Comparison of ENCODE assay signal across 17 mouse cellular contexts in genomic region chr6:140478943-140479342, GRCm38 (mm10). TPM values are rescaled to one million over a fixed set of nuclear protein-coding genes. Genes with fewer than 3 reads are reported as not detected.
DNase-seq lines count a peak whose midpoint lies in the region; ATAC-seq lines count a peak whose summit lies in the region.
"Had no signal": no experiment of that assay in that cellular context is flagged by ENCODE, and none has a peak within 500 bp of the region (broad histone marks: within the 10 kb centered on the region; RNA-seq: fewer than 3 reads in every experiment).

No protein-coding gene starts in this region.

- no peak for DNase-seq in forebrain, embryonic 11.5 days (ENCODE audit: low spot score)
- peak; percentile 63 to 94 for DNase-seq in left cerebral cortex, postnatal 25 days (ENCODE audit: low spot score in 2 of 2)
- DNase-seq in telencephalon, adult 2 months (ENCODE audit: low read depth, low spot score) = peak; percentile 93
- no peak for DNase-seq in heart, adult 18-20 months
- DNase-seq: cerebellum, adult 18-20 months; heart, postnatal 14 days; kidney, postnatal 14 days; lung, postnatal 10 days had no signal

- H3K4me2 ChIP-seq in forebrain, embryonic 12.5 days = no peak overlapping the region
- no peak overlapping the region for H3K4me2 ChIP-seq in forebrain, embryonic 11.5 days (ENCODE audit: low read depth, low read length, severe bottlenecking)
- no peak overlapping the region for H3K4me2 ChIP-seq in neural tube, embryonic 13.5 days
- no peak overlapping the region for H3K4me2 ChIP-seq in neural tube, embryonic 15.5 days
- no peak overlapping the region for H3K4me2 ChIP-seq in midbrain, embryonic 16.5 days (ENCODE audit: low read length)
- H3K4me2 ChIP-seq: intestine, embryonic 15.5 days had no signal

- 67% methylated on average over 5 of the region's 5 CpGs for WGBS in forebrain, embryonic 12.5 days
- 89% methylated on average over 5 of the region's 5 CpGs for WGBS in forebrain, embryonic 11.5 days
- WGBS in neural tube, embryonic 13.5 days = 65% methylated on average over 5 of the region's 5 CpGs
- WGBS in neural tube, embryonic 15.5 days = 51% methylated on average over 5 of the region's 5 CpGs
- 76% methylated on average over 5 of the region's 5 CpGs for WGBS in midbrain, embryonic 16.5 days

- H3K36me3 ChIP-seq in forebrain, embryonic 12.5 days (replicated peaks) = no peaks in the 10 kb centered on the region
- no peaks in the 10 kb centered on the region for H3K36me3 ChIP-seq in forebrain, embryonic 11.5 days (ENCODE audit: control insufficient read depth, insufficient read depth, low read length)
- no peaks in the 10 kb centered on the region for H3K36me3 ChIP-seq in neural tube, embryonic 13.5 days
- H3K36me3 ChIP-seq in neural tube, embryonic 15.5 days = no peaks in the 10 kb centered on the region
- H3K36me3 ChIP-seq in midbrain, embryonic 16.5 days (ENCODE audit: control insufficient read depth, insufficient read depth, low read length) = no peaks in the 10 kb centered on the region
- H3K36me3 ChIP-seq: intestine, embryonic 15.5 days had no signal

- H3K27me3 ChIP-seq in forebrain, embryonic 12.5 days = no peaks in the 10 kb centered on the region
- H3K27me3 ChIP-seq in forebrain, embryonic 11.5 days (ENCODE audit: control insufficient read depth, insufficient read depth, low read length) = no peaks in the 10 kb centered on the region
- no peaks in the 10 kb centered on the region for H3K27me3 ChIP-seq in neural tube, embryonic 13.5 days
- H3K27me3 ChIP-seq in neural tube, embryonic 15.5 days (replicated peaks) = no peaks in the 10 kb centered on the region
- no peaks in the 10 kb centered on the region for H3K27me3 ChIP-seq in midbrain, embryonic 16.5 days (ENCODE audit: control insufficient read depth, insufficient read depth, low read depth, low read length)
- H3K27me3 ChIP-seq: CH12.LX; intestine, embryonic 15.5 days had no signal

- no peak overlapping the region for H3K9ac ChIP-seq in forebrain, embryonic 12.5 days
- H3K9ac ChIP-seq in forebrain, embryonic 11.5 days (ENCODE audit: low read length) = no peak overlapping the region
- no peak overlapping the region for H3K9ac ChIP-seq in neural tube, embryonic 13.5 days
- no peak overlapping the region for H3K9ac ChIP-seq in neural tube, embryonic 15.5 days (replicated peaks)
- no peak overlapping the region for H3K9ac ChIP-seq in midbrain, embryonic 16.5 days (ENCODE audit: low read depth, low read length)
- H3K9ac ChIP-seq: intestine, embryonic 15.5 days; liver, embryonic 14.5 days had no signal

- no peak overlapping the region for H3K4me3 ChIP-seq in forebrain, embryonic 12.5 days (replicated peaks)
- H3K4me3 ChIP-seq in forebrain, embryonic 11.5 days (ENCODE audit: low read depth, low read length) = no peak overlapping the region
- H3K4me3 ChIP-seq in neural tube, embryonic 13.5 days = no peak overlapping the region
- no peak overlapping the region for H3K4me3 ChIP-seq in neural tube, embryonic 15.5 days (replicated peaks)
- no peak overlapping the region for H3K4me3 ChIP-seq in midbrain, embryonic 16.5 days (ENCODE audit: low read depth, low read length)
- H3K4me3 ChIP-seq: intestine, embryonic 15.5 days; myocyte had no signal

- no peaks in the 10 kb centered on the region for H3K9me3 ChIP-seq in forebrain, embryonic 12.5 days
- H3K9me3 ChIP-seq in forebrain, embryonic 11.5 days (ENCODE audit: control insufficient read depth, low read length) = no peaks in the 10 kb centered on the region
- H3K9me3 ChIP-seq in neural tube, embryonic 13.5 days = no peaks in the 10 kb centered on the region
- no peaks in the 10 kb centered on the region for H3K9me3 ChIP-seq in neural tube, embryonic 15.5 days (replicated peaks)
- H3K9me3 ChIP-seq in midbrain, embryonic 16.5 days (replicated peaks; ENCODE audit: control insufficient read depth, low read length, poor library complexity, severe bottlenecking) = no peaks in the 10 kb centered on the region
- H3K9me3 ChIP-seq: intestine, embryonic 15.5 days had no signal

- ATAC-seq in forebrain, embryonic 12.5 days (ENCODE audit: low FRiP score) = peak; percentile 35; the same call in 1 of the 2 replicates
- ATAC-seq in forebrain, embryonic 11.5 days (replicated peaks; ENCODE audit: low FRiP score) = no peak
- 0 out of 2 replicates have a peak, but pooled peaks have one; percentile 16 for ATAC-seq in neural tube, embryonic 13.5 days (ENCODE audit: low read depth)
- ATAC-seq in neural tube, embryonic 15.5 days (ENCODE audit: low FRiP score) = no peak
- no peak for ATAC-seq in midbrain, embryonic 16.5 days
- ATAC-seq: activated CD4-positive, CD25-positive, alpha-beta regulatory T cell, adult 4 months had no signal

- intact Hi-C loops in left cerebral cortex, postnatal 25 days (cut with DNase I) = no loop called here

- H3K27ac ChIP-seq in forebrain, embryonic 12.5 days = no peak overlapping the region
- H3K27ac ChIP-seq in forebrain, embryonic 11.5 days (ENCODE audit: low read depth, low read length) = no peak overlapping the region
- no peak overlapping the region for H3K27ac ChIP-seq in neural tube, embryonic 13.5 days (replicated peaks)
- no peak overlapping the region for H3K27ac ChIP-seq in neural tube, embryonic 15.5 days (replicated peaks)
- H3K27ac ChIP-seq in midbrain, embryonic 16.5 days (ENCODE audit: low read length) = no peak overlapping the region
- H3K27ac ChIP-seq: intestine, embryonic 15.5 days; liver, embryonic 14.5 days had no signal

- H3K4me1 ChIP-seq in forebrain, embryonic 12.5 days = peaks cover 25% of the 10 kb centered on the region
- no peaks in the 10 kb centered on the region for H3K4me1 ChIP-seq in forebrain, embryonic 11.5 days (replicated peaks; ENCODE audit: control insufficient read depth, insufficient read depth, low read length)
- H3K4me1 ChIP-seq in neural tube, embryonic 13.5 days (replicated peaks) = peaks cover 45% of the 10 kb centered on the region
- peaks cover 41% of the 10 kb centered on the region for H3K4me1 ChIP-seq in neural tube, embryonic 15.5 days
- H3K4me1 ChIP-seq in midbrain, embryonic 16.5 days (ENCODE audit: control insufficient read depth, insufficient read depth, low read length) = peaks cover 28% of the 10 kb centered on the region

RNA-seq across cellular contexts. Expression of gene Plekha5, which starts 55.1 kb away (rescaled TPM):
- 46.9 and 51.4 TPM in 2 replicates for polyA plus RNA-seq in forebrain, embryonic 12.5 days (2016; fragmentation: Nextera tagmentation; extraction: Ambion mirVana)
- polyA plus RNA-seq in forebrain, embryonic 11.5 days (2014; fragmentation: Nextera tagmentation; extraction: Ambion mirVana) = 57.6 and 63.1 TPM in 2 replicates
- 44.0 and 49.5 TPM in 2 replicates for polyA plus RNA-seq in neural tube, embryonic 13.5 days (2015; fragmentation: Nextera tagmentation; extraction: Ambion mirVana)
- 33.9 and 40.9 TPM in 2 replicates for polyA plus RNA-seq in neural tube, embryonic 15.5 days (2015; fragmentation: Nextera tagmentation; extraction: Ambion mirVana)
- 100 to 1,000 TPM in 1 of 2 experiments, 10 to 100 TPM in 1; 89.1 to 113 TPM for total RNA-seq in left cerebral cortex, postnatal 25 days (2021)
- 33.5 and 38.3 TPM in 2 replicates for polyA plus RNA-seq in midbrain, embryonic 16.5 days (2015; fragmentation: Nextera tagmentation; extraction: Ambion mirVana)
- total RNA-seq in heart, adult 18-20 months (2021) = 10 to 100 TPM; 21.5 to 28.3 TPM

Comparison
In these comparisons a context has a peak if more than half of its experiments do, and no peak if none do; other contexts are left out.
1. ATAC-seq: peak in forebrain, embryonic 12.5 days (single experiment) and neural tube, embryonic 13.5 days (single experiment); none in forebrain, embryonic 11.5 days (single experiment), neural tube, embryonic 15.5 days (single experiment) and midbrain, embryonic 16.5 days (single experiment).
2. DNase-seq: peak in left cerebral cortex, postnatal 25 days (2 of 2) and telencephalon, adult 2 months (single experiment); none in forebrain, embryonic 11.5 days (single experiment) and heart, adult 18-20 months (0 of 2).